Mouse (Mus musculus) CD8-positive naive resting alpha-beta T cell, adult 2 months (primary cell): ENCODE data around the gene Lrtm2.
A peak's percentile ranks its signal among the peaks of the same experiment; 100 is the strongest.
"Not testable (repeated sequence)": the region's sequence is repeated elsewhere in the genome, so short reads cannot be mapped to it uniquely, and the experiment has no call there.

Experiments
- DNase-seq, 2 experiments: peaks; one replicate each; pipeline ENCODE4 v3.0.0; 2022; ENCODE audit warnings: low read depth in 2 of 2, low spot score in 2 of 2

Lrtm2 gene

DNA sequence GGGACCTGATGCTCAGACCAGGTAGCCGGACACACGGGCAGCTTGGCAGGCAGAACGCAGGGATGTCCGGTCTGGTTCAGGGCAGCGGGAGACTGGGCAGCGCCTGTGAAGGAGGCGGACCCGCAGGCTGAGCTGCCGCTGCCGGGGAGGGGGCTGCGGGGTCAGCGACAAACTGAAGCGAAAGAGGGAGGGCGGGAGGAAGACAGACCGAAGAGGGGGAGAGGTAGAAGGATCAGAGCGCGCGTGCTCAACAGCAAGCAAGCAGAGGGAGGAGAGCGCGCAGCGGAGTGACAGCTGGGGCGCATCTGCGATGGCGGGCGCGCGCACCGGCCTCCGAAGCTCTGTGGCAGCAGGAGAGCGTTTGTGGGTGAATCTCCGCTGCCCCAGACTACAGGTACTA lies at the start of gene Lrtm2:
Lrtm2 (minus strand) TSS at position 261 of the 400 bp plus-strand sequence.
- no peak for DNase-seq

DNA sequence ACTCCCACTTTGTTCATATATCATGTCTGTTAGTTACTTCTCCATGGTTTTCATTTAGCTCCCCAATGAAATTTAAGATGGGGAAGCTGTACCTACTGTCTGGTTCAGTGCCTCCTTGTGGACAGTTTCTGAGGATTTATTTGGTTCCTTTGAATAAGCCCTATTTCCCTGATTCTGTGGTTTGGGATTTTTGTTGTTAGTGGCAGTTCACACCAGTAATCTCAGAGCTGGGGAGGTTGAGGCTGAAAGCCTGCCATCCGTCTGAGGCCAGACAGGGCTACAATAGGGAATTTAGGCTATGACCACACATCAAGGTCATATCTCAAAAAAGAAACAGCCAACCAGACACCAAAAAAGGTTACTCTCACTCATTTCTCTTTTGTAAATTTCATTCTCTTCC lies 48.1 kb upstream of the Lrtm2 start:
- no peak for DNase-seq

DNA sequence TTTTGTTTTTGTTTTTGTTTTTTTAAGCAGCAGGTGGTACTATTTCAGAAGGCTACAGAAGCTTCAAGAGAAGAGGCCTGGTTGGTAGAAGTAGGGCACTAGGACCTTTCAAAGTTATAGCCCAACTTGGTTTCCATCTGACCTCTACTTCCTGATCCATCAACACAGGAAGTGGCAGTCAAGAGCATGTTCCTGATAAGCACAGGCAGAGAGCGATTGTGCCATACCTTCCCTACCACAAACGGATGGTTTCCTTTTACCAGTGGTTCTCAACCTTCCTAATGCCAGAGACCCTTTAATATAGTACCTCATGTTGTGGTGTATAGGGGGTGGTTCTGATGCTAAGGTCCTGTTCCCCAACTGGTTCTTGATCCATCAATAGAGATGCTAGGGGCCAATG lies 47.0 kb upstream of the Lrtm2 start:
- DNase-seq = no peak

DNA sequence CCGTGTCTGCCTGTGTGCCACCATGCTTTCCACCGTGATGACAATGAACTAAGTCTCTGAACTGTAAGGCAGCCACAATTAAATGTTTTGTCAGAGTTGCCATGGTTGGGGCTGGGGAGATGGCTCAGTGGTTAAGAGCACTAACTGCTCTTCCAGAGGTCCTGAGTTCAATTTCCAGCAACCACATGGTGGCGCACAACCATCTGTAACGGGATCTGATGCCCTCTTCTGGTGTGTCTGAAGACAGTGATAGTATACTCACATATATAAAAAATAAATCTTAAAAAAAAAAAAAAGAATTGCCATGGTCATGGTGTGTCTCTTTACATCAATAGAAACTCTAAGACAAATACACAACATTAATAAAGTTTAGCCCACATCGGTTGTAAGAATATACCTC lies 44.5 kb upstream of the Lrtm2 start:
- no peak for DNase-seq

DNA sequence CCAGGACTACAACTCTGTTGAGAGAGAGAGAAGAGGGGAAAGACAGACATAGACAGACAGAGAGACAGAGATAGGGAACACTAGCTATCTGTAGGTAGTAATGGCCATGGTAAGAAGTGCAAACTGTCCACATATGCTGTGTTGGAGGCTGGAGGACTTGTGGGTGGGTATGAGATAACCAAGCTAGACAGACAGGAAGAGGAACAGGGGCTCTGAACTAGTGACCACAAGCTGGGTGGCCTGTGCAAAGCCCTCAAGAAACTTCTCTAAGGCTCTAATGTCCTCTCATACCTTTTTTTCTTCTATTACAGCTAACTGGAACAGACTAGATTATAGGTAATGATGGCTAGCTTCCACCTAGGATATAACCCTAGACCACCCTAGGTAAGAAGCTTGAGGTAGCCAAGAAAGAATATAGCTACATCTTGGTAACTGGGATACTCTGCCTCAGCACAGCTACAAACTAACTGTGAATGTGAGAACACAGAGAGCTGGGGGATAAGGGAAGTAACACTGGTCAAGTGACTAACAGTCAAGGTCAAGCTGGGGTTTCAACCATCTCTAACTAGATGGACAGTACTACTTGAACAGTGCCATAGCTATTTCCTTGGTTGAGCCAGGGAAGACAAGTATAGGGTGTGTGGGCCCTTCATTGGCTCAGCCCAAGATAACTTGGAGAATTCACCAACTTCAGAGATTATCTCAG lies 42.6 kb upstream of the Lrtm2 start:
- DNase-seq = no peak

DNA sequence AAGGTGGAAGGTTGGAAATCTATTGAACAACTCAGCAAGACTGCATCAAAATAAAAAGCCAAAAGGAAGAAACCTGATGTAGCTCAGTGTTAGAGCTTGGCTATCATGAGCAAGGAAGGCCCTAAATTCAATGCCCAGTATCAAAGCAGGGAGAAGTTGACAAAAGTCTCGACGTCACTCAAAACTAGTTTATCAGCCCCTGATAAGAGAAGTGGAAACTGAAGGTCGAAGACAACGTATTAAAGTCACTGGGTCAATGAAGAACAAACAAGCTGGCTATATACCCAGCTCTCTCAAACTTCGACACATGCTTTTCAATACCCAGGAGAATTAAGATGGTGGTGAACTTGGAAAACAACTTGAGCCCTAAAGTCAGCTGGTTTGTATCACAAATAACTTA lies 41.7 kb upstream of the Lrtm2 start:
- DNase-seq = no peak

DNA sequence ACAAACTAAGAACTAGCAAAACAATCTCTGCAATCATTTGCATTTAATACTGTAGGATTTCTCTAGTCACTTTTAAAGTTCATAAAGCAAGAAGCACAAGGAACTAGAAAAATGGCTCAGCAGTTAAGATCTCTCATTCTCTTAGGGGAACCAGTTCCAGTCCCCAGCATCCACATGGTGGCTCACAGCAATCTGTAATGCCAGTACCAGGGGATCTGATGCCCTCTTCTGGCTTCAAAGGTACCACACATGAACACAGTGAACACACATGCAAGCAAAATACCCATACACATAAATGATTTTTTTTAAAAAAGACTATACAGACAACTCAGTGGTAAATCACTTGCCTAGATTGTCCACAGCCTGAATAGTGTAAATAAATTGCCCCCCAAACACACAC lies 41.1 kb upstream of the Lrtm2 start:
- no peak for DNase-seq

DNA sequence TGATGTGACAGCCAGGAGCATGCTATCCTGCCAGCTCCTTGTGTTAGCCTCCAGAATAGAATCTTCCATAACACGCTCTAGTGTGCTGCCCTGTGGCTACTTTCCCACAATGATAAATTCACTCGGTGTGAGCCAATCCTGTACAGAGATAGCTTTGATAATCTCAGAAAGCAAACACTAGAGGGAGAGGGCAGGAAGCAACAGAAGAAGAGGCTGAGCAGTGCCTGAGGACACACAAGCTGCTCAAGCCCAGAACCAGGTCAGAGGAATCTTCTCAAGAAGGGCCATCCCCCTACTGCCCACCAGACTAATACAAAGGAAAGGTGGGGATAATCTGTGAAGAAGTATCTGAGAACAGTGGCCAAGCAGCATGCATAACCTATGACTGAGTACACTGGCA lies 36.8 kb upstream of the Lrtm2 start:
- DNase-seq = no peak

DNA sequence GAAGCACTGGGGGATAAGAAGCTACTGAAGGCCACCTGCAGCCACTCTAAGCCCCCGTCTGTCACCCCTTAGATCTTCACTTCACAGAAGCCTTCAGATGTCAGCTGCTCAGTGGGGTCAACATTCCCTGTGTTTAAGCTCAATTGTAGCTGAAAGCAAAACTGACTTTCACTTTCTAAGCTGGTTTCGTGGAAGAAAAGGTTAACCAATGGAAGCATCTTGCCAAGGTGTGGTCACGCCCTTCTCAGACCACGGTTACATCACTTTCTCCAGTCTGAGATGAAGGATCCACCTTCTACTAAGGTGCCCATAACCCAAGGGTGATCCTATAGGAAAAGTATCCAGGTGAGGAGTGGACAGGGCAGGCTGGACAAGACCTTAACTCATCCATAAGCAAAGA lies 36.2 kb upstream of the Lrtm2 start:
- DNase-seq = not testable (repeated sequence)

DNA sequence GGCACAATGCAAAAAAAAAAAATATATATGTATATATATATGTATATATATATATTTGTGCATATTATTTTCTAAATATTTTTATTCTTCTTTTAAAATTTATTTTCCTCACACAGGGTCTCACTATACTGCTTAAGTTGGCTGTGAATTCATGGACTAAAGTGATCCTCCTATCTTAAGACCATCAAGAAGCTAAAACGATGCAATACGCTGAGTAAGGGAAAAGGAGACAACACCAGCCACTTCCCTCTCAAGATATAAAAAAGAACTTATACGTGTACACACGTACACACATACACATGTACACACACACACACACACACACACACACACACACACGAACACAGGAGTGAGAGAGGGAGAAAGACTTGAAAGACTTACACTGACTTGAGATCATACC lies 33.0 kb upstream of the Lrtm2 start:
- no peak for DNase-seq

DNA sequence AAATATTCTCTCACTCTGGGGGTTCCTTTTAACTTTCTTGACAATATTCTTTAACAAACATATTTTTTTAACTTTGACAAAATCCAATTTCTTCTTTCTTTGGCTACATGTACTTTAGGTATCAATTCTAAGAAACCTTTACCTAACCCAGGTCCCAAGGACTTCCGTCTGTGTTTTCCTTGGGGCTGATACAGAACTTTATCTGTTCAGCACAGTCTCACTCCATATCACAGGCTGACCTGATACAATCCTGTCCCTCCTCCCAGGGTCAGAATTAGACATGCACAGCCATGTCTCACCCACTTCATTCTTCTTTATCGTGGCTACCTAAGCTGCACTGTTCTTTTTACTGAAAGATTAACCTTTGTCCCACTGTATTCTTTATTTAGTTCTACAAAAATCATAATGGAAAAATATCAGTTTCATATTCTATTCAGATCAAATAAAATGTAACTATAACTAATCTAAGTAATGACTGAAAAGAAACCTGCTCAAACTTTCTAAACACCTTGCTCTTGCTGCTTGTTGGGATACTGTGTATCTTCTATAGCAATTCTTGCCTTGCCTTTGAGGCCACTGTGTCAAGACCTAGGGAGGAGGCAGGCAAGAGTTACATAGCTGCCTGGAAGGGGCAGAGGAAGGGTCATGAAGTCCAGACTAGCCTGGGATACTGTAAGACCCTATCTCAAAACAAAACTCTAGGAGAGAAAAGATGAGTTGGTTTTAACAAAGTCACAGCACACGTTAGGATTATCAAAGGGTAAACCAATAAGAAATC lies 30.5 kb upstream of the Lrtm2 start:
- no peak for DNase-seq

DNA sequence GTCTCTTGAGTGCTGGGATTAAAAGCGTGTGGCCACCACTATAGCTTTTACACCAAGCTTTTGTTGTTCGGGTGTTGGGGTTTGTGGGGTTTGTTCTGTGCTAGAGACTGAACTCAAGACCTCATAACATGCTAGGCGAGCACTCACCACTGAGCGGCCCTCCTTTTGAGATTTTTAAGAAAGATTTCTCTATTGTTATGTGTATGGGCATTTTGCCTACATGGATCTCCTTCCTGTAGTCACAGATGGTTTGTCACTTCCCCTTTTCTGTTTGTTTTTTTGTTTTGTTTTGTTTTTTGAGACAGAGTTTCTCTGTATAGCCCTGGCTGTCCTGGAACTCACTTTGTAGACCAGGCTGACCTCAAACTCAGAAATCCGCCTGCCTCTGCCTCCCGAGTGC lies 29.7 kb upstream of the Lrtm2 start:
- not testable (repeated sequence) for DNase-seq

DNA sequence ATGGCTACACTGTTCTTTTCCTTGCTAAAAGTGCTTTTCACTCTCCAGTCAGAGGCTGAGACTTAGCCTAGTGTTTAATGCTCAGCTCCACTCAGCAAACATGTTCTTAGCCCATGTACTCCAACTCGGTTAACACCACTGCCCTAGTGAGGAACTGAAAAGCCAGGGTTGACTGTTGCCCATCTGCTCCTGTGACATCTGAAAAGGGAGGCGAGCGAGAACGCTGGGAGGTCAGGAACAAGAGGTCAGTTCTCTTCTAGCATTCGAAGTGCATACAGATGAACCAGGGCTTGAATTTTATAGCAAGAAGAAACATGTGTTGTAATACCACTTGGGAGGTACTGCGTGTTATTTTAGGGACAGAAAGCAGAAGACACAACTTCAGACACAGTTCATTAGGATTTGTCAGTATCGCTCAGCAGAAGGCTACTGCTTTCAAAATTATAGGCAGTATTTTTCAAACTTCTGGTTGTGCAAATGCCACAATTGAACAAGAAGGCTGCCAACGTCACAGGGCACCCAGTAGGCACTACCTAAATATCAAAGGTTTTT lies 27.5 kb upstream of the Lrtm2 start:
- no peak for DNase-seq

DNA sequence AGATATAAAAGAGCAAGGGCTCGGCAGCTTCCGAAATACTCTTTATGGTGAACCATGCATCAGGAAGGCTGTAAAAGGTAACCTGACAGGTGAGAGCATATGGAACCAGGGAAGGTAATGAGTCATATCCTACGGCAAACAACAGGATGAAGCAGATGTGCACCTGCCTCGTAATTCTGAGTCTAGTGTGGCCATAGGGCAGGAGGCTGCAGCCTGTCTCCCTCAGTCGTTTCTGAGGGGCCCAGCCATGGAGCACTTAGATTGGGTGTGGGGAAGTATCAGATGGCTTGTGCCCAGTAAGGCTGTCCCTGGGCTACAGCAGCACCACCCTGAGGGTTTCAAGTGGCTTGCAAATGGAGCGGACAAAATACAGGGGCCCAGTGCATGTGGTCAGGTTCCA lies 21.9 kb upstream of the Lrtm2 start:
- no peak for DNase-seq

DNA sequence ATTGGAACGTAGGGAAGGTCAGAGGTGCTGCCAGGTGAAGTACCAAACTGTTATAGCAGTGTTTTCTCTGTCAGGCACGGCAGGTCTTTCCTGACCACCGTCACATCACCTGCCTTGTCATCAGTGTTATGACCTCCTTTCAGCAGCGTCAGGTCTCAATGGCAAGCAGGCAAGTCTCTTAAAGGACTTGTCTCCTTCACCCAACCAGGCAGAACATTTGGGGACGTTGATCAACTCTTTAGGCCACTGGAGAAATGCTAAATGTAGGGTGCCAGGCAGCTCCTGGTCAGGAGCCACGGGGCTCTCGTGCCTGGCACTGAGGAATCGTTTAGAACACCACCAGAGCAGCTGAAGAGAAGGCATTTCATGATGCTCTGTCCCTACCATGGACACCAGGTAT lies 21.1 kb upstream of the Lrtm2 start:
- DNase-seq = no peak

DNA sequence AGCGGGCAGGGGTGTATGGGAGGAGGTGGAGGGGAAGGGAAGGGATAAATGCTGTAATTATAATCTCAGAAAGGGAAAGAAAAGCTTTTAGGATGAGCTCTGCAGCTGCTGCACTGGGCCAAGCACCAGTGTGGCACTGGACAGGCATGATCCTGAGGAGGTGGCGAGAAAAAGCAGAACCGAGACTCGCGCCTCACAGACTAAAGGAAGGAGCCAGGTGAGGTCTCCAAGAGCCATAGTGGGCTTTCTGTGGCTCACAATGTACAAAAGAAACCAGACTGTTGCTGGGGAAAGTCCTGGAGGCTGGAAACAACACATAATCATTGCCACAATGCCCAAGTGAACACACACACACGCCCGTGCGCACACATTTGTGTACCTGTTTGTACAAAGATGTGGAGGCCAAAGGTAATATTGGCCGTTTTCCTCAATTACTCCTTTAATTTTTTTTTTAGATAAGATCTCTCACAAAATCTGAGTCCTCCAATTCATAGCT lies 20.2 kb upstream of the Lrtm2 start:
- DNase-seq = no peak

DNA sequence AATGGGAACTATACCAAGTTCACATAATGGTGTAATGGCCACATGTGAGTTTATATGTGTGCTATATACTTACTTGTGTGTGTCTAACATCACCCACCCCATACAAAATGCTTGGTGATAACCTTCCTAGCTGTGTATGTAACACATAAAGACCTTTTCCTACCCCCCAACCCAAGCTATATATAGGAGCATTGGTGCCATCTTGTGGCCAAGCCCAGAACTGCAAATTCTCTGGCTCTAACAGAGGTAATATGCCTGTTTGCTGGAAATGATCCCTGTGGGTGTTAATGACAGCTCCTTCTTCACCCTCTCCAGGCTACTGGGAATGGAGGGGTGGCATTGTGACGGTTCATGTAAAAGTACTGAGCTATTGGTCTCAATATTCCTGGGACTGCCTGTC lies 17.7 kb upstream of the Lrtm2 start:
- DNase-seq = peak; percentile 61 to 76

DNA sequence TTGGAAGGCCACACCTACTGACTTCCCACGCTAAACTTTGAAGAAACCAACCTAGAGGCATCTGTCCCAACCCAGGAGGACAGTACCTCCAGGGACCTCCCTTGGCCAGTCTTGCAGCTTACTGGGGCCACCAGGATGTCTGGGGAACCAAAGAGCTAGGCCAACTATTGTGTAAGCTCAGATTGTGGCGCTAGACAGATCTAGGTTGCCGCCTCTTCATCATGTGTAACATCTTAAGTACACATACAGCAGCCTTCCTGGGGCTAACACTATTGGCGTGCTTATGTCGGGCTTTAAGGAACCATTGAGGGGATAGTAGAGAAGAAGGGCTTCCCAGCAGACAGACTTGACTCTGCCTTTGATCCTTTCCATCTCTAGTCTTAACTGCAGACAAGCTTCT lies 17.2 kb upstream of the Lrtm2 start:
- no peak for DNase-seq

DNA sequence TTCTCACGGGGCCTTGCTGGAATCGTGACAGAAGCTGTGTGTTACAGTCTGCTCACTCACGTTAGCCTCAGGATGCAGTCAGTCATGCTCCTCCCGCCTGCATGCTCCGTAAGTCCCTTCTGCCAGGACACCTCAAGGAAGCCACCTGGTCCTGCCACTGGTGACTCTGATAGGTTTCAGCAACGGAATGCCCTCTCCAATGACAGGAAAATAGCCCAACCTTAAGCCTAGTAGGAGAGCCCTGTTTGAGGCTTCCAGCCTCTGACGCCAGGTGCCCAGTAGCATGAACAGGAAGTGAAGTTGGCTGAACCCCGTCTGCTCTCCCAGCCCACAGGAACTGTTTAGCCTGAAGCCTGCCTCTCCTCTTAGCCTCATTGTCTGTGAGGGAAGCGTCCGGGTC lies 15.7 kb upstream of the Lrtm2 start:
- no peak for DNase-seq

DNA sequence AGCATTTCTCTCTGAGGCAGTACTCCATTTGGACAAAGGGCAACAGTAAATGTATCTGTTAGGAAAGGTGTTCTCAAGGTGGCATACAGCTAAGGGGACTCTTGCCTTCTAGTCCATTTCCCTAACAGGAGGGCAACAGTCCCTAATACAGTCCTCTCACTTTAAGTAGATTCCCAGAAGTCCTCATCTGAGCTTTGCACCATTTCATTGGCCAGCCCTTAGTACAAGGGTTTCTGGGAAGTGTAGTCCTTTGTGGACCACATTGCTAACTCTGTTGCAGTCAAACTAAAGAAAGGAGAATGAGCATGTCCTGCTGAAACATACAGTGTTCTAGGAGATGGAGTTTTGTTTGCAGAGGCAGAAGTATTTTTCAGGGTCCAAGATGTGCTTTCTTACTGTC lies 10.8 kb upstream of the Lrtm2 start:
- DNase-seq = no peak

DNA sequence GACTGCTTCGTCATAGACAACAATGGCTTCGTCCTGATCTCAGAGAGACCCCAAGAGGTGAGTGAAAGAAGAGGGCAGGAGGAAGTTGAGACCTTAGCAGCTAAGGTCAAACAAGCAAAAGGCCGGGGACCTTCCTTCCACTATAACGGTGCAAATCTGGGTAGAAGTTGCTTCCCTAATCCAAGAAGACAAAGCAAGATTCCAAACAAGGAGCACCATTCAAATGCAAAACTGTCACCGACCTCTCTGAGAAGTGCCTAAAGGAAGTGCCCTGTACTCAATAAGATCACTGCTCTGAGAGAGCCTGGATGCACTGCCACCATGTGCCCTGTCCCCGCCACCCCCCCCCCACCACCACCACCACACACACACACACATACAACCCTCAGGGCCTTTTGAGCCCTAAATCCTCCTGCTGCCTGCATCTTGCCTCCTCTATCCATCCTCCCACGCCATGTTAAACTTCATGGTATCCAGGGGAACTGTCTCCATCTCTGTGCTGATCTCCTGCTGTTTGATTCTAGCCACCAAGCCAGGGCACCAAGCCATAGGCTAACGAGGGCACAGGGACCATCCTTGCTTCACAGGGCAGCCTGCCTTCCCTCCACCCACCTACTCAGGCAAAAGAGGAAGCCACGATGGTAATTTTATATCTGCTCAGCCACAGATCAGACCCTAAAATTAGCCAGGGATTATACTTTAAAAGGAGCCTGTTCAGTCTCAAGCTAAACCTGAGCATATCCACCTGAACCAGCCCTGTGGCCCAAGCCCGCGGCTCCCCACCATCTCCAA lies 7.8 kb upstream of the Lrtm2 start:
- DNase-seq = no peak

DNA sequence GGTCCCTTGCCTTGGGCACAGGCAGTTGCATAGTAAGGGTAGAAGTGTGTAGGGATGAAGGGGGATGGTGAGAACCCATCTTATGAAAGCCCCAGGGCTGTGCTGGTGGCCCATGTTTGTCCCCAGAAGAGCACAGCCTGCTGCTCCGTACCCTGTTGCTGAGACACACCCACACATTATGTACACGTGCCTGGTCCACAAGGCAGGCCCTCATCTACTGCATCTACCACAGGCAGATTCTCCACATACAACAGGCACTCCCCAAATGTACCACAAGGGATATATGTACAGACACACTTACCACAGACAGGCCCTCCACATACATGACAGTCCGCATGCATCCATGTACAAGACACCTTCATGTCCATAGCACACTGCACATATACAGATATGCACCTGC lies 6.7 kb upstream of the Lrtm2 start:
- no peak for DNase-seq
